Mouse (Mus musculus) intestine, embryonic 16.5 days (tissue): ENCODE measurements around the gene Dirc2. TPM values are rescaled to one million over a fixed set of nuclear protein-coding genes. Genes with fewer than 3 reads are reported as not detected.

Experiments used
- ATAC-seq: fragments of 200-750 bp; cut with Nextera tagmentation; 2 replicates; pipeline ENCODE4 v1.8.0; 2017; ENCODE audit warnings: moderate TSS enrichment, moderate library complexity
- H3K27ac ChIP-seq: fragments of 300-500 bp; sonication (generic); 2 replicates; pipeline ENCODE4 v1.5.1; 2014; ENCODE audit warnings: mild to moderate bottlenecking, low read length
- H3K27me3 ChIP-seq: fragments of 300-500 bp; sonication (generic); replicated peaks from 2 replicates; pipeline ENCODE4 v1.6.1; 2014; ENCODE audit warnings: low read length, control low read depth, mixed read lengths; ENCODE audit not compliant: control insufficient read depth, insufficient read depth
- H3K36me3 ChIP-seq: fragments of 300-500 bp; sonication (generic); 2 replicates; pipeline ENCODE4 v1.6.1; 2014; ENCODE audit warnings: low read length, control low read depth; ENCODE audit not compliant: control insufficient read depth, insufficient read depth
- H3K4me1 ChIP-seq: fragments of 300-500 bp; sonication (generic); 2 replicates; pipeline ENCODE4 v1.6.1; 2014; ENCODE audit warnings: low read length, control low read depth, mixed read lengths; ENCODE audit not compliant: control insufficient read depth, insufficient read depth
- H3K4me2 ChIP-seq: fragments of 300-500 bp; sonication (generic); 2 replicates; pipeline ENCODE4 v1.6.1; 2014; ENCODE audit warnings: low read depth, low read length, control low read depth
- H3K4me3 ChIP-seq: fragments of 300-500 bp; sonication (generic); 2 replicates; pipeline ENCODE4 v1.5.1; 2014; ENCODE audit warnings: mild to moderate bottlenecking, low read length
- H3K9ac ChIP-seq: fragments of 300-500 bp; sonication (generic); 2 replicates; pipeline ENCODE4 v1.6.1; 2014; ENCODE audit warnings: low read depth, low read length
- H3K9me3 ChIP-seq: fragments of 300-500 bp; sonication (generic); 2 replicates; pipeline ENCODE4 v1.6.1; 2016; ENCODE audit warnings: low read length, control low read depth; ENCODE audit not compliant: control insufficient read depth
- WGBS: fragments of 180-500 bp; shearing (Covaris S2); extraction: QIAGEN DNeasy Blood & Tissue Kit; methylation state at CpG from one replicate; pipeline ENCODE4 v1.1.7; 2014; 5-methylcytosine and 5-hydroxymethylcytosine counted together
- polyA plus RNA-seq: library from polyadenylated mRNA; unstranded; fragments of >200 nt; fragmentation: Nextera tagmentation; extraction: Ambion mirVana; gene quantifications from 2 replicates; pipeline ENCODE4 v1.2.1, GENCODE M21; 2015

Dirc2 gene
- polyA plus RNA-seq, 1 experiment from 2014 or later: 7.8 TPM

DNA sequence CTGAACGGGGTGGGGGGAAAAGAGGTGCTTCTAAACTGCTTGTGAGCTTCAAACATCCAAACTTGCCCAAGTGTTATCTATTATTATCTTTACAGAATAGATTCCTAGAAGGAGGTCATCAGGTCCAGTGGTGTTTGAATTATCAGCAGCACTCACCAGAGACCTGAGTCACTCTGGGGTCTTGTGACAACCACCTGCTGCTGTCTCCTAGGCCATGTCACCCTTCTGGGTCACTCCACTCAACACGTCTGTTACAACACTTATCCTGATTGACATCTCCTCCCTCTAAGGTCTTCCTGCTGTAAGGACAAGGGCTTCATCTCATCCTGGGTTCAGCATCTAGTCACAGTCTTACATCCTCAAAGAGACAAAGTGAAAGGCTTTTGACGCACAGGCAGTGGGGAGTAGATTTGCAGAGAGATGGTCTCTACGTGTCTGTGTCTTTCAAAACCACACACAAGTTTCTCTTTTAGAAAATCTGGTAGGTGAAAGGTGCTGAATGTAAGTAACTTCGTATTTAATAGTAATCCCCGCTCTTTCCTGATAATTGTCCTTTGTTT is 22.9 kb upstream of the Dirc2 start:
- 90% methylated on average over 6 of the region's 6 CpGs for whole genome bisulfite sequencing
- ATAC-seq: no peak

GRCm38 (mm10) chr16:35788330-35788729 is 19.2 kb upstream of the Dirc2 start:
- H3K4me1 ChIP-seq: no peaks in the 10 kb centered on the region
- ATAC-seq: no peak
- no peaks in the 10 kb centered on the region for H3K9me3 ChIP-seq
- H3K27ac ChIP-seq: no peak overlapping the region
- no peaks in the 10 kb centered on the region for H3K36me3 ChIP-seq
- H3K27me3 ChIP-seq: no peaks in the 10 kb centered on the region
- no peak overlapping the region for H3K9ac ChIP-seq
- WGBS: 87% methylated on average over 6 of the region's 6 CpGs
- no peak overlapping the region for H3K4me2 ChIP-seq
- H3K4me3 ChIP-seq: no peak overlapping the region

More for the DNA sequence above, 22.9 kb upstream of the Dirc2 start:
- no peak overlapping the region for H3K4me2 ChIP-seq
- H3K27me3 ChIP-seq: no peaks in the 10 kb centered on the region
- H3K9me3 ChIP-seq: no peaks in the 10 kb centered on the region
- H3K36me3 ChIP-seq: no peaks in the 10 kb centered on the region
- no peak overlapping the region for H3K9ac ChIP-seq
- no peaks in the 10 kb centered on the region for H3K4me1 ChIP-seq
- H3K4me3 ChIP-seq: no peak overlapping the region
- H3K27ac ChIP-seq: no peak overlapping the region

GRCm38 (mm10) chr16:35787568-35788189 is 18.5 kb upstream of the Dirc2 start:
- Histone ChIP-seq H3K9ac (no peak overlapping the region), H3K36me3 (no peaks in the 10 kb centered on the region), H3K4me2 (no peak overlapping the region), H3K9me3 (no peaks in the 10 kb centered on the region), H3K27me3 (no peaks in the 10 kb centered on the region), H3K27ac (no peak overlapping the region), H3K4me1 (no peaks in the 10 kb centered on the region), H3K4me3 (no peak overlapping the region)
- peak; percentile 87 for ATAC-seq
- 71% methylated on average over 8 of the region's 8 CpGs for WGBS

DNA sequence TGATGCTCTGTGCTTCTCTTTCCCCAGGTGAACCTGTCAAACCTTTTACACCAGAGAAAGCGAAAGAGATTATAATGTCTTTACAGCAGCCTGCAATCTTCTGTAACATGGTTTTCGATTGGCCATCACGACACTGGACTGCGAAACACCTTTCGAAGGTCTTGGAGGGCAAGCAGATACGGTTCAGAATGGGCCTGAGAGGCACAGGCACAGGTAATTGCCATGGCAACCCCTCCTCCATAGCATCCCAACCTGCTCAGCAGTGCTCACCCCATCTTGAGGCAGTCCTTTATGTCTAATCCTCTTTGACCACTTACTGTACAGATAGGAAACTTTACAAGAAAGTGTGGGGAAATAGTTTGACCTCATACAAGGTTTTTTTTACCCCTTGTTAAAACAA is 18.0 kb upstream of the Dirc2 start:
- no peak overlapping the region for H3K27ac ChIP-seq
- H3K4me1 ChIP-seq: no peaks in the 10 kb centered on the region
- H3K9ac ChIP-seq: no peak overlapping the region
- no peaks in the 10 kb centered on the region for H3K9me3 ChIP-seq
- H3K27me3 ChIP-seq: no peaks in the 10 kb centered on the region
- H3K4me3 ChIP-seq: no peak overlapping the region
- peak; percentile 32; the same call in 1 of the 2 replicates for ATAC-seq
- no peaks in the 10 kb centered on the region for H3K36me3 ChIP-seq
- H3K4me2 ChIP-seq: no peak overlapping the region
- 75% methylated on average over 6 of the region's 6 CpGs for WGBS

GRCm38 (mm10) chr16:35784134-35784725 is 15.1 kb upstream of the Dirc2 start:
- ATAC-seq: no peak
- no peaks in the 10 kb centered on the region for H3K36me3 ChIP-seq
- H3K27me3 ChIP-seq: no peaks in the 10 kb centered on the region
- no peak overlapping the region for H3K9ac ChIP-seq
- 62% methylated on average over 7 of the region's 7 CpGs for WGBS
- no peaks in the 10 kb centered on the region for H3K4me1 ChIP-seq
- H3K4me2 ChIP-seq: no peak overlapping the region
- no peak overlapping the region for H3K27ac ChIP-seq
- H3K4me3 ChIP-seq: no peak overlapping the region
- H3K9me3 ChIP-seq: no peaks in the 10 kb centered on the region

GRCm38 (mm10) chr16:35783207-35783573 is 14.0 kb upstream of the Dirc2 start:
- H3K9ac ChIP-seq: no peak overlapping the region

GRCm38 (mm10) chr16:35782451-35783206 is 13.5 kb upstream of the Dirc2 start:
- Histone ChIP-seq H3K9me3 (no peaks in the 10 kb centered on the region), H3K27me3 (no peaks in the 10 kb centered on the region), H3K4me1 (no peaks in the 10 kb centered on the region), H3K4me2 (no peak overlapping the region), H3K9ac (no peak overlapping the region), H3K36me3 (no peaks in the 10 kb centered on the region), H3K27ac (no peak overlapping the region), H3K4me3 (no peak overlapping the region)
- no peak for ATAC-seq
- WGBS: 90% methylated on average over 13 of the region's 13 CpGs

More at GRCm38 (mm10) chr16:35783207-35783573, 14.0 kb upstream of the Dirc2 start:
- no peak overlapping the region for H3K4me3 ChIP-seq
- no peaks in the 10 kb centered on the region for H3K36me3 ChIP-seq
- ATAC-seq: no peak
- no peaks in the 10 kb centered on the region for H3K9me3 ChIP-seq
- no peak overlapping the region for H3K4me2 ChIP-seq
- 73% methylated on average over 3 of the region's 3 CpGs for WGBS
- H3K27me3 ChIP-seq: no peaks in the 10 kb centered on the region
- no peak overlapping the region for H3K27ac ChIP-seq
- H3K4me1 ChIP-seq: no peaks in the 10 kb centered on the region

DNA sequence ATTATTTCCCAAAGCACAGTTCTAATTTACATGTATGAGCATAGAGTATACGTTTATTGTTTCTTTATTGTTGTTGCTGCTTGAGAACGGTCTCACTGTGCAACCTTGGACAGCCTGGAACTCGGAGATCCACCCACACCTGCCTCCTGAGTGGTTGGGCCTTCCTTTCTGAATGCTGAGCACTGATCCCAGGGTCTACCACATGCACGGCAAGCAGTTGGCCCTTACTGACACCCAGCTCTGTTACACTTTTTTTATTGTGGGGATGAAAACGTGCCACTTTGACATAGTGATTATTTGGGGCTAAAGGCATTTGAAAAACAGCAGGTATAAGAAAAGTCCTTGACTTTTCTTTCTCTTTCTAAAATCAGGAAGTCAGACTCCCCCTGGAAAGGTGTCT is 12.5 kb upstream of the Dirc2 start:
- no peak overlapping the region for H3K27ac ChIP-seq
- 82% methylated on average over 5 of the region's 5 CpGs for WGBS
- H3K4me1 ChIP-seq: no peaks in the 10 kb centered on the region
- no peaks in the 10 kb centered on the region for H3K36me3 ChIP-seq
- no peaks in the 10 kb centered on the region for H3K9me3 ChIP-seq
- H3K9ac ChIP-seq: no peak overlapping the region
- no peak overlapping the region for H3K4me3 ChIP-seq
- no peaks in the 10 kb centered on the region for H3K27me3 ChIP-seq
- no peak overlapping the region for H3K4me2 ChIP-seq
- no peak for ATAC-seq

DNA sequence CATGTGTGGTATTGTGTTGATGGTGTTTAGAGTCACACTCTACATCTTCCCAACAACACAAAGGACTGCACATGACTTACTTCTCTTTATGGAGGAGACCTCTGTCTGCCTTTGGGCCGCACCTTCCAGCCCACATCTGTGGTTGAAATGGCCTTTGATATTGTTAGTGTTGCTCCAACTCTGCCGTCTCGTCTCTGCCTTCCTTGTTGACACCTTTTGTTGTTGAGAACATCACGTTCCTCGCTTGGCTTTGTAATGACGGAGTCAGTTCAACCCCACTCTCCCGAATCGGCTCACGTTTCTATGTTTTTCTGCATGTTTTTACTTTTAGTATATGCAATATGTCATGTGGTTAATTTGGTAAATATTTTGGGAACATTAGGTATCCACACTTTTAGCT is 11.9 kb upstream of the Dirc2 start:
- Histone ChIP-seq H3K27me3 (no peaks in the 10 kb centered on the region), H3K4me1 (no peaks in the 10 kb centered on the region), H3K9me3 (no peaks in the 10 kb centered on the region), H3K4me2 (no peak overlapping the region), H3K4me3 (no peak overlapping the region), H3K27ac (no peak overlapping the region), H3K9ac (no peak overlapping the region), H3K36me3 (no peaks in the 10 kb centered on the region)
- whole genome bisulfite sequencing: 89% methylated on average over 9 of the region's 9 CpGs
- no peak for ATAC-seq
